Mouse (Mus musculus): ENCODE measurements at regions not wholly inside any gene's neighbourhood (a gene's known extent, or its start where the extent isn't known, plus 50 kb on each side); places are given as distances from the start of the nearest gene placed in this dataset.

- intact Hi-C loops (cut with DNase I): no loop called here
Observed at GRCm38 (mm10) chr9:112950056-112950455, 714.3 kb upstream of the Arpp21 start.

- intact Hi-C loops (cut with DNase I): no loop called here
Observed at GRCm38 (mm10) chr9:112938781-112939180, 703.0 kb upstream of the Arpp21 start.

GRCm38 (mm10) chr9:112909311-112910101, 673.8 kb upstream of the Arpp21 start:
- intact Hi-C loops (cut with DNase I): no loop called here

GRCm38 (mm10) chr9:112905955-112906354, 670.2 kb upstream of the Arpp21 start:
- intact Hi-C loops (cut with DNase I): no loop called here

GRCm38 (mm10) chr9:112864921-112865320, 629.2 kb upstream of the Arpp21 start:
- intact Hi-C loops (cut with DNase I): no loop called here

GRCm38 (mm10) chr9:112861136-112861535, 625.4 kb upstream of the Arpp21 start:
- intact Hi-C loops (cut with DNase I): no loop called here

- intact Hi-C loops (cut with DNase I): no loop called here
Observed at GRCm38 (mm10) chr9:112860307-112860893, 624.7 kb upstream of the Arpp21 start.

- intact Hi-C loops (cut with DNase I): no loop called here
Observed at GRCm38 (mm10) chr9:112841473-112841872, 605.7 kb upstream of the Arpp21 start.

- intact Hi-C loops (cut with DNase I): no loop called here
Observed at GRCm38 (mm10) chr9:112839071-112839793, 603.5 kb upstream of the Arpp21 start.

- intact Hi-C loops (cut with DNase I): no loop called here
Observed at GRCm38 (mm10) chr9:112837563-112837962, 601.8 kb upstream of the Arpp21 start.

- intact Hi-C loops (cut with DNase I): no loop called here
Observed at GRCm38 (mm10) chr9:112834441-112835245, 598.9 kb upstream of the Arpp21 start.

GRCm38 (mm10) chr9:112831102-112831501, 595.4 kb upstream of the Arpp21 start:
- intact Hi-C loops (cut with DNase I): no loop called here

GRCm38 (mm10) chr9:112828602-112829001, 592.9 kb upstream of the Arpp21 start:
- intact Hi-C loops (cut with DNase I): no loop called here

- intact Hi-C loops (cut with DNase I): no loop called here
Observed at GRCm38 (mm10) chr9:112826592-112826991, 590.9 kb upstream of the Arpp21 start.

GRCm38 (mm10) chr9:112821940-112822339, 586.2 kb upstream of the Arpp21 start:
- intact Hi-C loops (cut with DNase I): no loop called here

- intact Hi-C loops (cut with DNase I): no loop called here
Observed at GRCm38 (mm10) chr9:112811946-112812345, 576.2 kb upstream of the Arpp21 start.

- intact Hi-C loops (cut with DNase I): no loop called here
Observed at GRCm38 (mm10) chr9:112799583-112800220, 564.0 kb upstream of the Arpp21 start.

- intact Hi-C loops (cut with DNase I): no loop called here
Observed at GRCm38 (mm10) chr9:112793537-112793936, 557.8 kb upstream of the Arpp21 start.

- intact Hi-C loops (cut with DNase I): no loop called here
Observed at GRCm38 (mm10) chr9:112771981-112772380, 536.2 kb upstream of the Arpp21 start.

GRCm38 (mm10) chr9:112744616-112745015, 508.9 kb upstream of the Arpp21 start:
- intact Hi-C loops (cut with DNase I): no loop called here

Data from adrenal gland (tissue).